Mouse (Mus musculus) liver, embryonic 16.5 days (tissue): ENCODE results near the gene Zfp384. TPM values are rescaled to one million over a fixed set of nuclear protein-coding genes. Genes with fewer than 3 reads are reported as not detected.

Experiments
- ATAC-seq: fragments of 200-750 bp; cut with Nextera tagmentation; 2 replicates; pipeline ENCODE4 v1.8.0; 2017; ENCODE audit warnings: low read depth, mild to moderate bottlenecking, moderate number of reproducible peaks, moderate library complexity
- H3K27ac ChIP-seq: fragments of 300-500 bp; sonication (generic); 2 replicates; pipeline ENCODE4 v1.5.1; 2014; ENCODE audit warnings: mild to moderate bottlenecking, low read length
- H3K27me3 ChIP-seq: fragments of 300-500 bp; sonication (generic); 2 replicates; pipeline ENCODE4 v1.6.1; 2014; ENCODE audit warnings: low read depth, low read length, mixed read lengths; ENCODE audit not compliant: control insufficient read depth, insufficient read depth
- H3K36me3 ChIP-seq: fragments of 300-500 bp; sonication (generic); 2 replicates; pipeline ENCODE4 v1.6.1; 2014; ENCODE audit warnings: mild to moderate bottlenecking; ENCODE audit not compliant: control insufficient read depth, insufficient read depth
- H3K4me1 ChIP-seq: fragments of 300-500 bp; sonication (generic); 2 replicates; pipeline ENCODE4 v1.6.1; 2014; ENCODE audit warnings: low read depth, low read length, mixed read lengths; ENCODE audit not compliant: control insufficient read depth
- H3K4me2 ChIP-seq: fragments of 300-500 bp; sonication (generic); 2 replicates; pipeline ENCODE4 v1.6.1; 2014; ENCODE audit warnings: low read depth, low read length, mixed read lengths
- H3K4me3 ChIP-seq: fragments of 300-500 bp; sonication (generic); 2 replicates; pipeline ENCODE4 v1.5.1; 2014; ENCODE audit warnings: low read depth, mild to moderate bottlenecking, low read length
- H3K9ac ChIP-seq: fragments of 300-500 bp; sonication (generic); 2 replicates; pipeline ENCODE4 v1.6.1; 2014; ENCODE audit warnings: low read depth, low read length
- H3K9me3 ChIP-seq: fragments of 300-500 bp; sonication (generic); replicated peaks from 2 replicates; pipeline ENCODE4 v1.6.1; 2016; ENCODE audit warnings: low read length; ENCODE audit not compliant: control insufficient read depth
- WGBS: fragments of 180-500 bp; shearing (Covaris S2); extraction: QIAGEN DNeasy Blood & Tissue Kit; methylation state at CpG from one replicate; pipeline ENCODE4 v1.1.7; 2014; ENCODE audit not compliant: insufficient replicate concordance; 5-methylcytosine and 5-hydroxymethylcytosine counted together
- polyA plus RNA-seq: library from polyadenylated mRNA; unstranded; fragments of >200 nt; fragmentation: Nextera tagmentation; extraction: Ambion mirVana; gene quantifications from 2 replicates; pipeline ENCODE4 v1.2.1, GENCODE M21; 2015

Gene Zfp384
- polyA plus RNA-seq, 1 experiment from 2014 or later = 3.5 TPM

GRCm38 (mm10) chr6:125039533-125040153 is 30.7 kb downstream of the Zfp384 start, which contains the start of gene Ing4:
Ing4 (plus strand) TSS chr6:125039760.
- WGBS = under 1% methylated on average over 26 of the region's 26 CpGs
- Histone ChIP-seq H3K9ac (peak within 1 kb of the TSS; percentile 51), H3K4me2 (peak within 1 kb of the TSS; percentile 79), H3K36me3 (peaks cover 19% of the 10 kb centered on the region), H3K4me1 (peaks cover 21% of the 10 kb centered on the region), H3K27ac (peak within 1 kb of the TSS; percentile 76), H3K27me3 (no peaks in the 10 kb centered on the region), H3K9me3 (no peaks in the 10 kb centered on the region), H3K4me3 (peak within 1 kb of the TSS; percentile 73)
- ATAC-seq = peak; percentile 95

- H3K36me3 ChIP-seq = peaks cover 18% of the 10 kb centered on the region
These were observed 31.3 kb downstream of the Zfp384 start for GRCm38 (mm10) chr6:125040221-125040620.

GRCm38 (mm10) chr6:125041047-125041446 is 32.1 kb downstream of the Zfp384 start:
- no peaks in the 10 kb centered on the region for H3K9me3 ChIP-seq
- H3K4me2 ChIP-seq = no peak overlapping the region
- no peak for ATAC-seq
- no peaks in the 10 kb centered on the region for H3K27me3 ChIP-seq
- H3K27ac ChIP-seq = peak overlapping the region; percentile 40
- H3K9ac ChIP-seq = no peak overlapping the region
- H3K4me3 ChIP-seq = no peak overlapping the region
- WGBS = 49% methylated on average over 7 of the region's 7 CpGs
- peaks cover 13% of the 10 kb centered on the region; the same call in 1 of the 2 replicates for H3K36me3 ChIP-seq
- peaks cover 21% of the 10 kb centered on the region for H3K4me1 ChIP-seq

More at GRCm38 (mm10) chr6:125040221-125040620, 31.3 kb downstream of the Zfp384 start:
- Histone ChIP-seq H3K9ac (peak overlapping the region; percentile 35), H3K27me3 (no peaks in the 10 kb centered on the region), H3K4me3 (peak overlapping the region; percentile 73), H3K9me3 (no peaks in the 10 kb centered on the region), H3K27ac (peak overlapping the region; percentile 76), H3K4me2 (peak overlapping the region; percentile 79), H3K4me1 (peaks cover 21% of the 10 kb centered on the region)
- ATAC-seq = no peak
- 4% methylated on average over 7 of the region's 7 CpGs for WGBS

DNA sequence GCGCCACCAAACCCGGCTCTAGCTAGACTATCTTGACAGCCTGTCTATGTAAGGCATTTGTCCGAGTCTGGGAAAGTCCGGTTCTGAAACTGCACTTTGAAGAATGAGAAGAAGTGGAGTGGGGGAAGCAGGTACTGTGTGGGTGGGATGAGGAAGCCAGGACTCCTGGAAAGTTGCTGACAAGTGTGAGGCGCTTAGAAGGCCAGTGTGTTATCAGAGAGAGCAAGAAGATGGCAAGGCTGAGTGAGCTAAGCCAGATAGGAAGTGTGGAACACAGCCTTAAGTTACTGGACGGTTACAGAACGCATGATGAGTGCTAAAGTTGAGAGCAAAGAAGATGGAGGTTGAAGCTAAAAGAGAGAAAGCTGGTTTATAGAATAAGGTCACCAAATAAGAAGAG is 33.1 kb downstream of the Zfp384 start:
- no peak overlapping the region for H3K9ac ChIP-seq
- H3K36me3 ChIP-seq = peaks cover 15% of the 10 kb centered on the region; the same call in 1 of the 2 replicates
- ATAC-seq = no peak
- H3K9me3 ChIP-seq = no peaks in the 10 kb centered on the region
- 60% methylated on average over 7 of the region's 7 CpGs for WGBS
- H3K27ac ChIP-seq = no peak overlapping the region
- no peak overlapping the region; the same call in 1 of the 2 replicates for H3K4me2 ChIP-seq
- no peaks in the 10 kb centered on the region for H3K27me3 ChIP-seq
- no peak overlapping the region for H3K4me3 ChIP-seq
- peaks cover 21% of the 10 kb centered on the region for H3K4me1 ChIP-seq

DNA sequence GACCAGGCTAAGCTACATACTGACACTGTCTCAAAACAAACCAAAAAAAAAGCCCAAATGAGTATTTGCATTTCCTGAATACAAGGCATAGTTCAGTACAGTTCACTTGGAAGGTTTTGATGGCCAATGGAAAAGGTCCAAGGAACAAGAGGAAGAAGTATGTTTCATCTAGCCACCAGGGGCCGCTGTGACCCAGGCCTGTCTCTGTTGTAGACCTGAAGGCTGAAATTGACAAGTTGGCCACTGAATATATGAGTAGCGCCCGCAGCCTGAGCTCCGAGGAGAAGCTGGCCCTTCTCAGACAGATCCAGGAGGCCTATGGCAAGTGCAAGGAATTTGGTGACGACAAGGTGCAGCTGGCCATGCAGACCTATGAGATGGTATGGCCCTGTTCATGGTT is 37.7 kb downstream of the Zfp384 start:
- Histone ChIP-seq H3K27me3 (no peaks in the 10 kb centered on the region), H3K36me3 (peaks cover 28% of the 10 kb centered on the region), H3K4me1 (peaks cover 5% of the 10 kb centered on the region), H3K4me2 (no peak overlapping the region), H3K27ac (no peak overlapping the region), H3K9ac (no peak overlapping the region), H3K9me3 (no peaks in the 10 kb centered on the region), H3K4me3 (no peak overlapping the region)
- 33% methylated on average over 5 of the region's 5 CpGs for WGBS
- no peak for ATAC-seq

DNA sequence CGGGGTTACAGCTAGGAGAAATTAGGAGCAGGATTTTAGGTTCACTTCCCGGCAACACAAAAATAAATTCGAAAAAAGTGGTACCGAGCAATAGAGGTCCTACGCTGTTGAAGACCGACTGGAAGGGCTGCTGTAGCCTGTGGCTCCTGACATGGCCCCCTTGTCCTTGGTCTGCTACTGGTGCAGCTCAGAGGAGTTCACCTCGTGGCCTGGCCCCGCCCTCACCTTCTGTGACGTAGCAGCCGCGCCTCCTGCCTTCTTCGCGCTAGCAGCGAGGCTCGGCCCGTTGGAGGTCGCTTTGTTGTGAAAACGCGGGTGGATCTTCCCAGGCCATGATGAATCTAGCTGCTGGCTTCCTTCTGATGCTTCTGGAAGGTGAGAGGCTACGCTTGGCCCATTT is 40.7 kb downstream of the Zfp384 start, which contains the start of gene Acrbp:
TSS of gene Acrbp (plus strand) at position 12 of the 400 bp plus-strand sequence.
- no peak for ATAC-seq
- no peaks in the 10 kb centered on the region; the same call in 1 of the 2 replicates for H3K4me1 ChIP-seq

DNA sequence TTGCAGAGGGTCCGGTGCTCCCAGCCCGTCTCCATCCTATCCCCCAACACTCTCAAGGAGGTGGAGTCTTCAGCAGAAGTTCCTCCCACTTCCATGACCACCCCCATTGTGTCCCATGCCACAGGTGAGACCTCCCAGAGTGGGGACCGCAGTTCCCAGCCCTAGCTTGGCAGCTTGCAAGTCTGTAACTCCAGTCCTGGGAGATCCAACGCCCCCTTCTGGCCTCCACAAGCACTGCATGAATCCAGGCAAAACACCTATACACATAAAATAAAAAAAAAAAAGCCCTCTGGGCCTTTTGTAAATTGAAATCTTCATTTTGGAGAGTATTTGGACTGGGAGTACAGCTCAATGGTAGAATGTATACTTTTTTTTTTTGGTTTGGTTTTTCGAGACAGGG is 42.3 kb downstream of the Zfp384 start:
- Histone ChIP-seq H3K9me3 (no peaks in the 10 kb centered on the region), H3K36me3 (peaks cover 14% of the 10 kb centered on the region), H3K27me3 (no peaks in the 10 kb centered on the region), H3K4me2 (no peak overlapping the region), H3K9ac (no peak overlapping the region), H3K27ac (no peak overlapping the region), H3K4me1 (no peaks in the 10 kb centered on the region; the same call in 1 of the 2 replicates), H3K4me3 (no peak overlapping the region)
- WGBS = 65% methylated on average over 5 of the region's 5 CpGs
- ATAC-seq = no peak

More for the DNA sequence above, 40.7 kb downstream of the Zfp384 start, which contains the start of gene Acrbp:
- Histone ChIP-seq H3K36me3 (peaks cover 19% of the 10 kb centered on the region), H3K9me3 (no peaks in the 10 kb centered on the region), H3K4me3 (no peak within 1 kb of the TSS), H3K27me3 (no peaks in the 10 kb centered on the region), H3K4me2 (no peak within 1 kb of the TSS), H3K27ac (no peak within 1 kb of the TSS), H3K9ac (no peak within 1 kb of the TSS)
- WGBS = 52% methylated on average over 20 of the region's 20 CpGs

DNA sequence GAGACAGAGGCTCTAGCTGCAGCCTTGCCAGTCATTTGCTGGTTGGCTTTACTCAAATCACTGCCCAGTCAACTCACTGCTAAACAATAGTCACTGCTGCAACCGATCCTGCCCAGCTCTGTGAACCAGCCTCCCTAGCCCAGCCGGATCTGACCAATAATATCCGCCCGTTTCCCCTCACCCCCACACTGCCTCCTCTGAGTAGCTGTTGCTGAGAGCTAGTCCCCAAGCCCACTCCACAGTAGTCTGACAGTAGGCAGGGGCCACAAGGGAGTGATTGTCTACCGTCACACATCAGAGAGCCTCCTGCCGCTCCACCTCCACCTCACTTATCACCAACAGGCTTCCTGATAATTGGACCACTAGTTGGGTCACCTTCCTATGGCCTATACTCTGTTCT is 52.5 kb downstream of the Zfp384 start:
- Histone ChIP-seq H3K27ac (no peak overlapping the region), H3K4me3 (no peak overlapping the region), H3K9ac (no peak overlapping the region), H3K4me1 (peaks cover 13% of the 10 kb centered on the region), H3K27me3 (no peaks in the 10 kb centered on the region), H3K36me3 (no peaks in the 10 kb centered on the region), H3K9me3 (no peaks in the 10 kb centered on the region), H3K4me2 (no peak overlapping the region)
- 37% methylated on average over 6 of the region's 6 CpGs for WGBS
- ATAC-seq = no peak

DNA sequence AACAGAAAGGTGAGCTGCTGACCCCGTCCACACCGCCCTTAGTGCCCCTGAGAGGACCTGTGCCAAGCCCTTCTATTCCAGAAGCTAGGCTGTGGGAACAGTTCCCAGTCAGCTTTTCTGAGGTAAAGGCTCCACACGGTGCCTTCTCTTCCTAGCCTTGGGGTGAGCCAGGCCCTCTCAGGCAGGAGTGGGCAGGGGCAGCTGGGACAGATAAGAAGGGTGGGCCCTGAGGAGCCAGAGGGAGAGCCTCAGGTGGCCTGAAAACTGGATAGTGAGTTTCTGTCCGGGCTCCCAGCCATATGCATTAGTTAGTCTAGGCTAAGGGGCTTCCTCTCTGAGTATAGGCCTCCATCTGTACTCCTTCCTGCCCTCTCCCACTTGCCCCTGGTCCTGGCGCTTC is 53.6 kb downstream of the Zfp384 start:
- ATAC-seq = peak; percentile 54
- no peak overlapping the region for H3K4me3 ChIP-seq
- no peaks in the 10 kb centered on the region for H3K36me3 ChIP-seq
- H3K27ac ChIP-seq = no peak overlapping the region
- peaks cover 18% of the 10 kb centered on the region for H3K4me1 ChIP-seq
- H3K9ac ChIP-seq = no peak overlapping the region; the same call in 1 of the 2 replicates
- 55% methylated on average over 5 of the region's 5 CpGs for WGBS
- H3K27me3 ChIP-seq = no peaks in the 10 kb centered on the region
- H3K9me3 ChIP-seq = no peaks in the 10 kb centered on the region
- H3K4me2 ChIP-seq = no peak overlapping the region
